Mouse (Mus musculus) right cerebral cortex, postnatal 4 days (tissue): Measurements from ENCODE around the gene March5.

Experiments
- DNase-seq: peaks from one replicate; pipeline ENCODE4 v3.0.0-alpha.2; 2022

The March5 gene

GRCm38 (mm10) chr19:37265333-37266103 is 58.2 kb downstream of the March5 start:
- peak; percentile 97 for DNase-seq

DNA sequence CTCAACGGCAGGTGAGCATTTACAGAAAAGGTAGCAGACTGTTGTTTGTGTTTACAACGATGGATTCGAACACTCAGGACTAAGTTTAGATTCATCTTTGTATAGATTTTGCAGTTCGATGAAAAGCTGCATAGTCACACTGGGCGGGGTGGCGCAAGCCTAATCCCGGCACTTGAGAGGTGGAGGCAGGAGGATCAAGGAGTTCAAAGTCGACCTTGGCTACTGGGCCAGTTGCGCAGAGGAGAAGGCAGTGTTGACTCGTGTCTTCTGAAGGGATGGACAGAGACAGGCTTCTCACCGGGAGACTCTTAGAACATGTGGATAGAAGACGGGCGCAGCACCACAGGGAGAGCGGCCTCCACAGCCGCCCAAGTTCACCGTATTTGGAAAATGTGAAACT is 61.8 kb downstream of the March5 start:
- DNase-seq, result no peak
